In the genomic region with DNA sequence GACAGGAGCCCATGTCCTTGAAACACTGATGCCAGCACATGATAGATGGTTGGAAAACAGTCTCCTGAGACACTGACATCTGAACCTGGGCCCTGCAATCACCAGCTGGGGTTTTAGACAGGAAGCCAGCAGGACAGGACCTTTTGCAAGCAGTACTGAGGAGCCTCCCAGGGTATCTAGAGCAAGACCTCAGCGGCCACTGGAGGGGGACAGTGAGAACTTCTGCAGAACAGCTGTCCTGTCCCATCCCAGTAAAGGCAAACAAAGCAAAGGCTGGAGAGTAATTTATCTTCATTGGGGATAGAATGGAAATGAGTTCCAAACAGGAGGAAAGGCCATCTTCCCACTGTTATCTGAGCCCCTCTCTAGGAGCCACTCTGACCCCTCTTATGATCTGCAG, we compare ENCODE assay signal across 8 mouse cellular contexts. TPM values are rescaled to one million over a fixed set of nuclear protein-coding genes. Genes with fewer than 3 reads are reported as not detected.
DNase-seq lines count a peak whose midpoint lies in the region; ATAC-seq and TF ChIP-seq lines count a peak whose summit lies in the region.

No protein-coding gene starts in this region.

- no peak for ATAC-seq in CD4-positive, CD25-positive, alpha-beta regulatory T cell, adult 4 months
- peak; percentile 48 for ATAC-seq in megakaryocyte, adult 5-6 weeks (ENCODE audit: poor library complexity, severe bottlenecking)

- no peak overlapping the region for H3K4me3 ChIP-seq in ES-Bruce4 (ENCODE audit: low read depth, low read length)
- H3K4me3 ChIP-seq in embryonic facial prominence, embryonic 10.5 days = no peak overlapping the region
- H3K4me3 ChIP-seq in kidney, adult 2 months (ENCODE audit: insufficient read depth, low read depth, low read length) = no peak overlapping the region

- DNase-seq in CD4-positive, CD25-positive, alpha-beta regulatory T cell, adult 2 months (ENCODE audit: low read depth, low spot score) = peak; percentile 66
- DNase-seq in embryonic facial prominence, embryonic 10.5 days (ENCODE audit: low spot score) = peak; percentile 53
- DNase-seq in kidney, adult 2 months = peak; percentile 75
- DNase-seq in thymus, postnatal 25 days = peak; percentile 76
- no peak for DNase-seq in frontal cortex, postnatal 14 days (ENCODE audit: low spot score in 2 of 2)

- WGBS in embryonic facial prominence, embryonic 10.5 days = 3% methylated on average over 1 of the region's 1 CpGs
- WGBS in kidney, adult 2 months = 22% methylated on average over 1 of the region's 1 CpGs

- no peaks in the 10 kb centered on the region for H3K27me3 ChIP-seq in ES-Bruce4 (ENCODE audit: control insufficient read depth, insufficient read depth, low read length, poor library complexity, severe bottlenecking)
- peaks cover 35% of the 10 kb centered on the region for H3K27me3 ChIP-seq in embryonic facial prominence, embryonic 10.5 days (replicated peaks; ENCODE audit: low read depth, poor library complexity, severe bottlenecking)
- no peaks in the 10 kb centered on the region for H3K27me3 ChIP-seq in kidney, adult 2 months (replicated peaks; ENCODE audit: control insufficient read depth, insufficient read depth, low read length)

- H3K9me3 ChIP-seq in ES-Bruce4 (replicated peaks; ENCODE audit: control insufficient read depth, insufficient read depth, low read length, poor library complexity, severe bottlenecking) = no peaks in the 10 kb centered on the region
- H3K9me3 ChIP-seq in embryonic facial prominence, embryonic 10.5 days = no peaks in the 10 kb centered on the region

- H3K4me1 ChIP-seq in ES-Bruce4 (ENCODE audit: control insufficient read depth, insufficient read depth, low read length) = peaks cover 2% of the 10 kb centered on the region
- peaks cover 38% of the 10 kb centered on the region for H3K4me1 ChIP-seq in embryonic facial prominence, embryonic 10.5 days
- no peaks in the 10 kb centered on the region for H3K4me1 ChIP-seq in kidney, adult 2 months (ENCODE audit: control insufficient read depth, insufficient read depth, low read length)

- H3K36me3 ChIP-seq in ES-Bruce4 (ENCODE audit: control insufficient read depth, insufficient read depth, low read length, poor library complexity, severe bottlenecking) = no peaks in the 10 kb centered on the region
- H3K36me3 ChIP-seq in embryonic facial prominence, embryonic 10.5 days (replicated peaks) = no peaks in the 10 kb centered on the region
- no peaks in the 10 kb centered on the region for H3K36me3 ChIP-seq in kidney, adult 2 months (ENCODE audit: control insufficient read depth, insufficient read depth, low read length)

- TF ChIP-seq POLR2A in ES-Bruce4 (IDR thresholded peaks at IDR 0.05; ENCODE audit: insufficient read depth, low read length) = no peak
- TF ChIP-seq POLR2A in kidney, adult 2 months (IDR thresholded peaks at IDR 0.05; ENCODE audit: low read depth, low read length) = no peak

- peak; percentile 67 for TF ChIP-seq CTCF in ES-Bruce4 (IDR thresholded peaks at IDR 0.05; ENCODE audit: low read depth, low read length)
- TF ChIP-seq CTCF in kidney, adult 2 months (conservative IDR thresholded peaks at IDR 0.05; ENCODE audit: insufficient read depth, insufficient read length, low read depth, low read length) = peak; percentile 52

- H3K27ac ChIP-seq in ES-Bruce4 (ENCODE audit: insufficient read depth, low read length) = no peak overlapping the region
- 0 out of 2 replicates have a peak overlapping the region, but pooled peaks have one; percentile 24 for H3K27ac ChIP-seq in embryonic facial prominence, embryonic 10.5 days (replicated peaks)
- no peak overlapping the region for H3K27ac ChIP-seq in kidney, adult 2 months (ENCODE audit: insufficient read depth, low read depth, low read length)

- 0 out of 2 replicates have a peak, but pooled peaks have one; percentile 8 for TF ChIP-seq EP300 in ES-Bruce4 (IDR thresholded peaks at IDR 0.05; ENCODE audit: insufficient read depth, low read depth, low read length)

- H3K9ac ChIP-seq in ES-Bruce4 (ENCODE audit: low read depth, poor library complexity, severe bottlenecking) = no peak overlapping the region

RNA-seq across cellular contexts. Expression of a gene that starts 1.5 kb away (rescaled TPM):
- 1 to 10 TPM; 1.7 TPM for polyA plus RNA-seq in CD4-positive, CD25-positive, alpha-beta regulatory T cell, adult 4 months (2017; shearing (Covaris generic))
- 19.2 and 20.0 TPM in 2 replicates for polyA plus RNA-seq in ES-Bruce4 (2011; ENCODE audit: insufficient read depth, insufficient read length, low read depth, missing spikeins)
- polyA plus RNA-seq in embryonic facial prominence, embryonic 10.5 days (2016; fragmentation: Nextera tagmentation; extraction: Ambion mirVana) = 4.7 and 5.5 TPM in 2 replicates
- 6.5 and 7.0 TPM in 2 replicates for polyA plus RNA-seq in kidney, adult 2 months (2012; rRNA removed)
- 3.3 and 3.6 TPM in 2 replicates for total RNA-seq in megakaryocyte, adult 5-6 weeks (2015)
- 1.7 and 1.9 TPM in 2 replicates for total RNA-seq in megakaryocyte, adult 5-6 weeks (2017)

Comparison
In these comparisons a context has a peak if more than half of its experiments do, and no peak if none do; other contexts are left out.
1. DNase-seq: peak in CD4-positive, CD25-positive, alpha-beta regulatory T cell, adult 2 months (single experiment), embryonic facial prominence, embryonic 10.5 days (single experiment), kidney, adult 2 months (single experiment) and thymus, postnatal 25 days (single experiment); none in frontal cortex, postnatal 14 days (0 of 2).